Mouse (Mus musculus) hindbrain, embryonic 10.5 days (tissue): ENCODE results near the gene Xrcc3. TPM values are rescaled to one million over a fixed set of nuclear protein-coding genes. Genes with fewer than 3 reads are reported as not detected.

ENCODE experiments used
- DNase-seq: peaks from one replicate; pipeline ENCODE4 v3.0.0-alpha.2; 2017; ENCODE audit warnings: low spot score
- H3K27ac ChIP-seq: fragments of 300-500 bp; sonication (generic); 2 replicates; pipeline ENCODE4 v1.5.1; 2016; ENCODE audit warnings: mild to moderate bottlenecking, moderate library complexity
- H3K27me3 ChIP-seq: fragments of 300-500 bp; sonication (generic); 2 replicates; pipeline ENCODE4 v1.6.1; 2016; ENCODE audit warnings: mild to moderate bottlenecking; ENCODE audit not compliant: poor library complexity, insufficient read depth, severe bottlenecking
- H3K36me3 ChIP-seq: fragments of 300-500 bp; sonication (generic); 2 replicates; pipeline ENCODE4 v1.6.1; 2016; ENCODE audit warnings: mild to moderate bottlenecking, moderate library complexity
- H3K4me1 ChIP-seq: fragments of 300-500 bp; sonication (generic); replicated peaks from 2 replicates; pipeline ENCODE4 v1.6.1; 2016; ENCODE audit warnings: mild to moderate bottlenecking
- H3K4me3 ChIP-seq: fragments of 300-500 bp; sonication (generic); 2 replicates; pipeline ENCODE4 v1.5.1; 2016; ENCODE audit warnings: mild to moderate bottlenecking, moderate library complexity
- H3K9me3 ChIP-seq: fragments of 300-500 bp; sonication (generic); 2 replicates; pipeline ENCODE4 v1.6.1; 2016; ENCODE audit warnings: mild to moderate bottlenecking, moderate library complexity
- WGBS: fragments of 180-500 bp; shearing (Covaris S2); methylation state at CpG from one replicate; pipeline ENCODE4 v1.1.7; 2016; 5-methylcytosine and 5-hydroxymethylcytosine counted together
- polyA plus RNA-seq: library from polyadenylated mRNA; unstranded; fragments of >200 nt; fragmentation: Nextera tagmentation; extraction: Ambion mirVana; gene quantifications from 2 replicates; pipeline ENCODE4 v1.2.1, GENCODE M21; 2016

The Xrcc3 gene
- polyA plus RNA-seq, 1 experiment from 2014 or later = 13.2 TPM

DNA sequence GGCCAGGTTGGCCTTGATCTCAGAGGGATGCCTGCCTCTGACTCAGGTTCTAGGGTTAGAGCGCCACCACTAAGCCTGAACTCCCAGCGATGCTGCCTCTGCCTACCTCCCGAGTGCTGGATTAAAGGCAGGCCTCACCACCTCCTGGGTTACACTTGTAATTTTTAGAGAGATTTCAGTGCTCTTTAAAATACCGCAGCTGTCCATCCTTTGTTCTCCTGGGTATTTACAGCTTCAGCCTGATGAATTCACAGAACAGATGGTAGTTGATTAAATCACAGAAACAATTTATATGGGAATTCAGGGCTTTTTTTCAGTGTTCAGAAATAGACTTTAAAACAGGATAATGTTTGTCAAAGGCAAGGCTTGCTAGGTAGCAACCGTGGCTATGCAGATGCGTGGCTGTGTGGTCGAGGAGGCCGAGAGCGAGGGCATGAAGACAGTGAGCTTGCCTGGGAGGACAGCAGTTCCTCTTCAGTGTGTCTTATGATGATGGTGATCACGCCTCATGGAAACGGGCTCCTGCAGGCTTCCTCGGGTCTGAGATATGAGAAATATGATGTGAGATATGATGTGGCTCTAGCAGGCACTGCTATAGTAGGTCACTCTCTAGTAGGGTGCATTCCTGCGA is 22.1 kb downstream of the Xrcc3 start:
- Histone ChIP-seq H3K27ac (no peak overlapping the region), H3K9me3 (no peaks in the 10 kb centered on the region), H3K27me3 (no peaks in the 10 kb centered on the region), H3K4me3 (no peak overlapping the region), H3K4me1 (0 out of 2 replicates have a peak, but pooled peaks cover 3% of the 10 kb centered on the region), H3K36me3 (peaks cover 100% of the 10 kb centered on the region)
- no peak for DNase-seq
- 95% methylated on average over 13 of the region's 13 CpGs for WGBS

DNA sequence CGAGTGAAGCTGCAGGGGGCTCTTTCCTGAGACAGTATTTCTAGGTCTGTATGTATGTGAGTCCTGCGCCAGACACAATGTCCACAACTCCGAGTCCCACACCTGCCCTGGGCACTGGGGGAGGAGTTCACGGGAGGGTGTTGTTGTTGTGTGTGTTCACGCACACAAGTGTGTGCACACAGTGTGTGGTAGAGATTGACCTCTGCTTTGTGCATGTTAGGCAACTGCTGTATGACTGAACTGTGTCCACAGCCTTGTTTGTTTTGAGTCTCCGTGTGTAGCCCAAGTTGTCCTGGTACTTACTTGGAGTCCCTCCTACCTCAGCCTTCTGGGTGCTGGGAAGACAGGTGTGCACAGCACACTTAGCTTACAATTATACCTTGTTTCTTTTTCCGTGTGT is 23.0 kb downstream of the Xrcc3 start:
- H3K4me3 ChIP-seq = no peak overlapping the region
- H3K36me3 ChIP-seq = peaks cover 100% of the 10 kb centered on the region
- WGBS = 94% methylated on average over 7 of the region's 7 CpGs
- no peaks in the 10 kb centered on the region for H3K9me3 ChIP-seq
- no peaks in the 10 kb centered on the region for H3K27me3 ChIP-seq
- H3K27ac ChIP-seq = no peak overlapping the region
- DNase-seq = no peak
- H3K4me1 ChIP-seq = 0 out of 2 replicates have a peak, but pooled peaks cover 3% of the 10 kb centered on the region

DNA sequence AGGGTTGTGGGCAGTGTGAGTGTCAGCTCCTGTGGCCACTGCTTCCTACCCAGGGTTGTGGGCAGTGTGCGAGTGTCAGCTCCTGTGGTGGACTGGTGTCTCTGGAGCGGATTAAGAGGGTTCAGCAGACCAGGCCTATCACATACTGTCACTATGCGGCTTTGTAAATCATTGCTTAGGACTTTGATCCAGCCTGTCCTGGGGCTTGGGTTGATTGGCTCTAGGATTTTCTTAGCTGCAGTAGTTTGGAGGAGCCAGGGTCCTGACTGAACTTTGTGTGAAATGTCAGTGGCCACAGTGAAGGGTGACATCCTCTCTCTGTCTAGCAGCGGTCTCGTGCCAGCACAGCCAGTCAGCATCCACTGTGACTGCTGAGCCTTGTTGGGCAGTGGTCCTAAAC is 23.6 kb downstream of the Xrcc3 start:
- Histone ChIP-seq H3K36me3 (peaks cover 100% of the 10 kb centered on the region), H3K4me3 (no peak overlapping the region), H3K4me1 (0 out of 2 replicates have a peak, but pooled peaks cover 3% of the 10 kb centered on the region), H3K27me3 (no peaks in the 10 kb centered on the region), H3K27ac (no peak overlapping the region), H3K9me3 (no peaks in the 10 kb centered on the region)
- WGBS = 92% methylated on average over 5 of the region's 5 CpGs
- DNase-seq = no peak

DNA sequence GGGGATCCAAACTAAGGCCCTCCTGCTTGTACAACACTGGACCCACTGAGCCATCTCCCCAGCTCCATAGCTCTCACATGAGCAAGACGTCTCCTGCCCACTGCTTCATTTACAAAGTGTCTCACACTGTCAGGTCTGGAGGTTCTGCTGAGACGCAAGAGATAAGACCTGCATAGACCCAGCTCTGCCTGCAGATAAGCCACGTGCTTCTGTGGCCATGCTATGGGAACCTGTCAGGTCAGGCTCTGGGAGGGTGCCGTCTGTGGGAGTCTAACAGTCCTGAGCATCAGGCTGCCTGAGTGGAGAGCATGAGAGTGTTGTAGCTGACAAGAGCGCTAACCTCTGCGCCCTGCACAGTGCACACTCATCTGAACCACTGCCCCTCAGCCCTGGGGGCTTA is 26.7 kb downstream of the Xrcc3 start:
- 93% methylated on average over 6 of the region's 6 CpGs for WGBS
- DNase-seq = no peak
- Histone ChIP-seq H3K27ac (no peak overlapping the region), H3K36me3 (peaks cover 100% of the 10 kb centered on the region), H3K9me3 (no peaks in the 10 kb centered on the region), H3K27me3 (no peaks in the 10 kb centered on the region), H3K4me1 (0 out of 2 replicates have a peak, but pooled peaks cover 3% of the 10 kb centered on the region), H3K4me3 (no peak overlapping the region)

DNA sequence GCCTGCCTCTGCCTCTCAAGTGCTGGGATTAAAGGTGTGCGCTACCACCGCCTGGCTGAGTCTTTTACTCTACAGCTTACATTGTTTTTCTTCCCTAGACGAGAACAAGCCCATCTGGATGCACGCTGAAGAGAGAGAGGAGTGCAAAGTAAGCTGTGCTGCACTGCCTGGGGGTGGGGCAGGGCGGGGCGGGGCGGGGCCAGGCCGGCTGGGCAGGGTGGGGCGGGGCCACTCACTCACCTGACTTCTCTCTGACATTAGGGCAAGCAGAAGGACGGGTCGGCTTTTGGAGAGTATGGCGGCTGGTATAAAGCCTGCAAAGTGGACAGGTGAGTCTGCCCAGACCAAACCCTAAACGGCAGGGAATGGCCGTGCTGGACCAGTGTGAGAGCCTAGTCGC is 28.5 kb downstream of the Xrcc3 start:
- Histone ChIP-seq H3K4me1 (no peaks in the 10 kb centered on the region), H3K4me3 (no peak overlapping the region), H3K27ac (no peak overlapping the region), H3K9me3 (no peaks in the 10 kb centered on the region), H3K27me3 (no peaks in the 10 kb centered on the region), H3K36me3 (peaks cover 100% of the 10 kb centered on the region)
- WGBS = 74% methylated on average over 15 of the region's 15 CpGs
- DNase-seq = no peak

DNA sequence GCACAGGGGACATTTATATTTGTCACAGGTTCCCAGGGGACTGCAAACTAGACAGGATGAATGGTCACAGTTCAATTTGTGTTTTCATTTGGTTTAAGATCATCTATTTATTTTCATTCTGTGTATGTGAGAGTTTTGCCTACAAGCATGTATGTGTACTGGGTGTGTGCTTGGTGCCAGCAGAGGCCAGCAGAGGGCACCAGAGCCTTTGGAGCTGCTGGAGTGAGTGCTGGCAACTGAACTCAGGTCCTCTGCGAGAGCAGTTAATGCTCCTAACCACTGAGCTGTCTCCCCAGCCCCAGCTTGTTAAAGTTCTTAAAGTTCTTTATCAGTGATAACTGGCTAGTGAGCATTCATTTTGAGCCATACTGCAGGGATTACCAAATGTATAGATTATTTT is 34.1 kb downstream of the Xrcc3 start:
- no peak overlapping the region for H3K4me3 ChIP-seq
- no peaks in the 10 kb centered on the region for H3K9me3 ChIP-seq
- peaks cover 99% of the 10 kb centered on the region for H3K36me3 ChIP-seq
- H3K27ac ChIP-seq = no peak overlapping the region
- no peaks in the 10 kb centered on the region for H3K27me3 ChIP-seq
- WGBS = 98% methylated on average over 1 of the region's 1 CpGs
- no peaks in the 10 kb centered on the region for H3K4me1 ChIP-seq
- DNase-seq = no peak

DNA sequence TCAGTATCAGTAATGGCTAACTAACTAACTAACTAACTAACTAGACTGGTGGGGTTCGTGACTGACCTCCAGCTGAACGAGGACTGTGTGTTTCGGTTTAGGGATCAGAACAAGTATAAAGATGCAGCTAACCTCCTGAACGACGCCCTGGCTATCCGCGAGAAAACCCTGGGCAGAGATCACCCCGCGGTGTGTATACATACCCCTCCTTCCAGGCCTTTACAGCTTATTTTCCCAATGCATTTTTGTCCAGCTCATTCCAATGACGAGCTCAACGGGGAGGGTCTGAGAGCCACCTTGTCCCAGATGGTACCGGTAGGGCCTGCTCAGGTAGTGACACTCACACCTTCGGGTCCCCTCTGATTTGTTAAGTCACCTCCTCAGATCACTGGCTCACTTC is 35.8 kb downstream of the Xrcc3 start:
- 94% methylated on average over 13 of the region's 13 CpGs for WGBS
- Histone ChIP-seq H3K27me3 (no peaks in the 10 kb centered on the region), H3K4me1 (no peaks in the 10 kb centered on the region), H3K36me3 (peaks cover 99% of the 10 kb centered on the region), H3K4me3 (no peak overlapping the region), H3K9me3 (no peaks in the 10 kb centered on the region), H3K27ac (no peak overlapping the region)
- DNase-seq = no peak

DNA sequence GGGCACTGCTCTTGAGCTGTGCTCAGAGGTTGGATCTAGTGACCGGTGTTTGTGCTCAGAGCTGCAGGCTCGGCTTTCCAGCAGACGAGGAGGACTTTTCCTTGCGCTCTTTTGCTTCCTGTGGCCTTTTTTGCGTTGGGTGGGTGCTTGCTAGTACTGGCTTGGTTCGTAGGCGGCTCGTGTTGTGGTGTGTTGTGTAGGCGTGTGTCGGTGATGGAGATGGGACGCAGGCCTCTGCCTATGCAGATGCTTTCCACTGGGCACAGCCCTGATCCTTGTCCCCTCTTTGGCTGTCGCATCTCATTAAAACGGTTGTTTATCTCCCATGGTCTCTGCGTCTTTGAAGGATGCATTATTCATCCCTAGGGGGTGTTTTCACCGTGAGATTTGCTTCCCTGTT is 38.8 kb downstream of the Xrcc3 start:
- Histone ChIP-seq H3K27ac (no peak overlapping the region), H3K36me3 (peaks cover 88% of the 10 kb centered on the region), H3K9me3 (no peaks in the 10 kb centered on the region), H3K4me3 (no peak overlapping the region), H3K4me1 (peaks cover under 1% of the 10 kb centered on the region; the same call in 1 of the 2 replicates), H3K27me3 (no peaks in the 10 kb centered on the region)
- 80% methylated on average over 15 of the region's 15 CpGs for WGBS
- no peak for DNase-seq

DNA sequence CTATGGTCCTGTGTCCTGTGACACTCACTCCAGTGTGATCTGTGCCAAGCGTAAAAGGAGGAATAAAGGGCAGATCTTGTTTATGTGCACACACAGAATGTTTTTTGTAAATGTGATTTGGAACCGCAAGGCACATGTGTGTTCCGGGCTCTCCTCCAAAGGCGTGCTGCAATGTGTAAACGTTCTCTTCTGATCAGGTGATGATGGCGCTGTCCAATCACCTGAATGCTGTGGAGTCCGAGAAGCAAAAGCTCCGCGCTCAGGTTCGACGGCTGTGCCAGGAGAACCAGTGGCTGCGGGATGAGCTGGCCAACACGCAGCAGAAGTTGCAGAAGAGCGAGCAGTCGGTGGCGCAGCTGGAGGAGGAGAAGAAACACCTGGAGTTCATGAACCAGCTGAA is 39.5 kb downstream of the Xrcc3 start:
- Histone ChIP-seq H3K27ac (no peak overlapping the region), H3K36me3 (peaks cover 84% of the 10 kb centered on the region), H3K4me1 (peaks cover 7% of the 10 kb centered on the region), H3K27me3 (no peaks in the 10 kb centered on the region), H3K4me3 (no peak overlapping the region), H3K9me3 (no peaks in the 10 kb centered on the region)
- 89% methylated on average over 16 of the region's 16 CpGs for WGBS
- no peak for DNase-seq

DNA sequence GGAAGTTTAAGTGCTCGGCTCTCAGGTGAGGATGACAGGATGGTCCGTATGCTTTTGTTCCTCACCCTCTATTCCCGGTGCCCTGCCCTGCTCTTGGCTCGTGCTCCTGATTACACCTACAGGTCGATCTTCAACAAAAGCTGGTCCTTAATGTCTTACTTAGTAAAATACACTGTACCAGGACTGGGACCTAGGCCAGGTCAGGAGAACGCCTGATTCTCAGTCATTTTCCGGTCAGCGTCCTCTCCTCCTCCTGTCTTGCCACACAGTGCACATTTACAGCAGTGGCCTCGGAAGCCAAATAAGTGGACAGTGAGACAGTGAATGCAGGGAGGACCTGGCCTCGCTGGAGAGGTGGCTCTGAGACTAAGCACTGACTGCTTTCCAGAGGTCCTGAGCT is 43.0 kb downstream of the Xrcc3 start:
- Histone ChIP-seq H3K9me3 (no peaks in the 10 kb centered on the region), H3K27me3 (no peaks in the 10 kb centered on the region), H3K4me1 (peaks cover 36% of the 10 kb centered on the region), H3K36me3 (peaks cover 59% of the 10 kb centered on the region), H3K27ac (no peak overlapping the region), H3K4me3 (no peak overlapping the region)
- no peak for DNase-seq
- 93% methylated on average over 10 of the region's 10 CpGs for WGBS

DNA sequence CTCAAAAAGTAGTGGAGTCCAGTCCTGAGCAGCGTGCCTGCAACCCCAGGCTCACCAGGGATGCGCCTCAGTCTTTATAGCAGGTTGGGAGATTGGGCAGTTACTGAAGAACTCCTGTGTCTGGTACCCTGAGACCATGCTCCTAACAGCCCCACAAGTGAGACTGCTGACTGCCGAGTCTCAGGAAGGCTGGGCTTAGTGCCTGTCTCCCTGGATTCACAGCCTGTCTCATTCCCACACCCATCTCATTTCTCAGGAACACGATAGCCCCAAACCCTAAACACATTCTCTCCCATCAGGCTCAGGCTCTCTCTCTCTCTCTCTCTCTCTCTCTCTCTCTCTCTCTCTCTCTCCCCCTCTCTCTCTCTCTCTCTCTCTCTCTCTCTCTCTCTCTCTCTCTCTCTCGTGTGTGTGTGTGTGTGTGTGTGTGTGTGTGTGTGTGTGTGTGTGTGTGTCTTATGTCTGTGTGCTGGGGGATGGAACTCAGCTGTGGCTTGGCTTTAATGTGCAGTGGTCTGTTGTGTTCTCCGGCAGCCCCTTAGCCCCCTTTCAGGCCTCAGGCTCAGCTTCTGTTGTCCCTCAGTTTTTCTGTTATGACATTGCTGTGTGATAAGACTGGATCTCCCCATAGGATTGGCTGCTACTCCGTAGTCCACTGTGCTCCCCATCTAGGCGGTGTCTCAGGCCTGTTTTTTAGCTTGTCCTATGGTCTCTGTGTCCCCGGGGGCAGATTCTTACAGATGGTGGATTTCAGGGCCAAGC is 43.7 kb downstream of the Xrcc3 start:
- Histone ChIP-seq H3K9me3 (no peaks in the 10 kb centered on the region), H3K27me3 (no peaks in the 10 kb centered on the region), H3K4me3 (no peak overlapping the region), H3K36me3 (peaks cover 53% of the 10 kb centered on the region), H3K27ac (no peak overlapping the region), H3K4me1 (peaks cover 42% of the 10 kb centered on the region)
- DNase-seq = no peak
- WGBS = 74% methylated on average over 8 of the region's 9 CpGs

DNA sequence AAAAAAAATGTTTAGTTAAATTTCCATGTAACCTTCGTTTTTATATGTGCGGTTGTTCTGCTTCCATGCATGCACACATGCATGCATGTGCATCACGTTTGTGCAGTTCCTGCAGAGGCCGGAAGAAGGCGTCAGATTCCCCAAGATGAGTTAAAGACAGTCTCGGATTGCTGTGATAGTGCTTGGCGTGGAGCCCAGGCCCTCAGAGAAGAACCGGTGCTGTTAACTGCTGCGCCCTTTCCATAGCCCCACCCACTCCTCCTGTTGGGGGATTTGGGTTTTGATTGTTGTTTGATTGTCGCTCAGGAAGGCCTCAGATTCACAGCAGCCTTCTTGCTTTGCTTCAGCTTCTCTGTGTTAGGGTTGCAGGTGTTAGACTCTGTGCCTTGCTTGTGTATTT is 44.4 kb downstream of the Xrcc3 start:
- Histone ChIP-seq H3K9me3 (no peaks in the 10 kb centered on the region), H3K4me1 (peaks cover 47% of the 10 kb centered on the region), H3K4me3 (no peak overlapping the region), H3K27me3 (no peaks in the 10 kb centered on the region), H3K27ac (no peak overlapping the region), H3K36me3 (peaks cover 46% of the 10 kb centered on the region)
- DNase-seq = no peak
- WGBS = 47% methylated on average over 10 of the region's 10 CpGs

DNA sequence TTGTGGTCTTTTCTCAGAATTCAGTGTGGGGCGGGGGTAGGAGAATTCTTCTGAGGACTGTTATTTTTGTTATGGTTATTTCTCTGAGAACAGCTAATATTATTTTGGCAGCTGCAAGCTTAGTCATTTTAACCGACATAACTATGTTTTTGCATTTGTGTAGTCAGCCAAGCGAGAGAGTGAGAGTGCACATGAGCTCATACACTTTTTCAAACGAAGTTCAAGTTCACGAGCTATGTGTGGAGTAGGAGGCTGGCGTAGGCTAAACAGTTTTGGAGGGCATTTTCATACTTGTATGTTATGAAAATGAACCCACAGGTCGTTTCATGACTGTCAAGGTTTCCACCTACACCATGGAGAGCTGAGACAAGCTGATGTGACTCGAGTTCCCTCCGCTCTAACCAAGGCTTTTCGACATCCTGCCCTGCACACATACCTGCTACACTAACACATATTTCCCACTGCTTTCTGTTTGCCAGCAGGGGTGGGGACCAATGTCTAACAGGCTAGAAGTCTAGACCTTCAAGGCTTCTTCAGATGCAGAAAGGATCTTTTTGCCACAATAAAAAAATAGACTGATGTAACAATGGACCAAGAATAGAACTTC is 45.2 kb downstream of the Xrcc3 start:
- DNase-seq = no peak
- Histone ChIP-seq H3K27ac (no peak overlapping the region), H3K4me1 (peaks cover 51% of the 10 kb centered on the region), H3K9me3 (no peaks in the 10 kb centered on the region), H3K36me3 (peaks cover 44% of the 10 kb centered on the region), H3K4me3 (no peak overlapping the region), H3K27me3 (no peaks in the 10 kb centered on the region)
- WGBS = 93% methylated on average over 10 of the region's 10 CpGs
